Mouse (Mus musculus) liver, embryonic 16.5 days (tissue): ENCODE data around the gene Tmem266. TPM values are rescaled to one million over a fixed set of nuclear protein-coding genes. Genes with fewer than 3 reads are reported as not detected.

Experiments used
- ATAC-seq: fragments of 200-750 bp; cut with Nextera tagmentation; 2 replicates; pipeline ENCODE4 v1.8.0; 2017; ENCODE audit warnings: low read depth, mild to moderate bottlenecking, moderate number of reproducible peaks, moderate library complexity
- H3K27ac ChIP-seq: fragments of 300-500 bp; sonication (generic); 2 replicates; pipeline ENCODE4 v1.5.1; 2014; ENCODE audit warnings: mild to moderate bottlenecking, low read length
- H3K27me3 ChIP-seq: fragments of 300-500 bp; sonication (generic); 2 replicates; pipeline ENCODE4 v1.6.1; 2014; ENCODE audit warnings: low read depth, low read length, mixed read lengths; ENCODE audit not compliant: control insufficient read depth, insufficient read depth
- H3K36me3 ChIP-seq: fragments of 300-500 bp; sonication (generic); 2 replicates; pipeline ENCODE4 v1.6.1; 2014; ENCODE audit warnings: mild to moderate bottlenecking; ENCODE audit not compliant: control insufficient read depth, insufficient read depth
- H3K4me1 ChIP-seq: fragments of 300-500 bp; sonication (generic); 2 replicates; pipeline ENCODE4 v1.6.1; 2014; ENCODE audit warnings: low read depth, low read length, mixed read lengths; ENCODE audit not compliant: control insufficient read depth
- H3K4me2 ChIP-seq: fragments of 300-500 bp; sonication (generic); 2 replicates; pipeline ENCODE4 v1.6.1; 2014; ENCODE audit warnings: low read depth, low read length, mixed read lengths
- H3K4me3 ChIP-seq: fragments of 300-500 bp; sonication (generic); 2 replicates; pipeline ENCODE4 v1.5.1; 2014; ENCODE audit warnings: low read depth, mild to moderate bottlenecking, low read length
- H3K9ac ChIP-seq: fragments of 300-500 bp; sonication (generic); 2 replicates; pipeline ENCODE4 v1.6.1; 2014; ENCODE audit warnings: low read depth, low read length
- H3K9me3 ChIP-seq: fragments of 300-500 bp; sonication (generic); replicated peaks from 2 replicates; pipeline ENCODE4 v1.6.1; 2016; ENCODE audit warnings: low read length; ENCODE audit not compliant: control insufficient read depth
- WGBS: fragments of 180-500 bp; shearing (Covaris S2); extraction: QIAGEN DNeasy Blood & Tissue Kit; methylation state at CpG from one replicate; pipeline ENCODE4 v1.1.7; 2014; ENCODE audit not compliant: insufficient replicate concordance; 5-methylcytosine and 5-hydroxymethylcytosine counted together
- polyA plus RNA-seq: library from polyadenylated mRNA; unstranded; fragments of >200 nt; fragmentation: Nextera tagmentation; extraction: Ambion mirVana; gene quantifications from 2 replicates; pipeline ENCODE4 v1.2.1, GENCODE M21; 2015

Gene Tmem266
- polyA plus RNA-seq, 1 experiment from 2014 or later = 0.04 TPM

DNA sequence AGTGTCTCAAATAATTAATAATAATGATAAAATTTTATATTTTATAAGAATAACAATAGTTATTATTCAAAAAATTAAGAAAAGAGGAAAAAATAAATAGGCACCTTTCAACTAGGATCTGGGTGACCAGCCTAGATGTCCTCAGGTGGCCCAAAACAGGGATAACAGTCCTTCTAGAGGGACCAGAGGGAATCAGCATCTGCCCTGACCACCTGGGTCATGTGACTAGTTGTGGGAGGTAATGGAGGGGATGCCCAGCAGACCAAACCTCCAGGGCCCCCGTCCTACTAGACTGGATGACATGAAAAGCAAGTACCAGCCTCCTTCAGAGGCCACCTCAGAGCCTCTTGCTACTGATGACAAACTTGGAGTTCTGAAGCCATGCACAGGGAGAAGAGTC lies 122.4 kb downstream of the Tmem266 start:
- no peaks in the 10 kb centered on the region for H3K36me3 ChIP-seq
- H3K4me1 ChIP-seq = no peaks in the 10 kb centered on the region; the same call in 1 of the 2 replicates
- ATAC-seq = no peak
- H3K9me3 ChIP-seq = no peaks in the 10 kb centered on the region
- H3K4me2 ChIP-seq = no peak overlapping the region
- no peak overlapping the region for H3K9ac ChIP-seq
- H3K27me3 ChIP-seq = no peaks in the 10 kb centered on the region
- no peak overlapping the region for H3K4me3 ChIP-seq
- WGBS = 36% methylated on average over 1 of the region's 1 CpGs
- H3K27ac ChIP-seq = no peak overlapping the region

DNA sequence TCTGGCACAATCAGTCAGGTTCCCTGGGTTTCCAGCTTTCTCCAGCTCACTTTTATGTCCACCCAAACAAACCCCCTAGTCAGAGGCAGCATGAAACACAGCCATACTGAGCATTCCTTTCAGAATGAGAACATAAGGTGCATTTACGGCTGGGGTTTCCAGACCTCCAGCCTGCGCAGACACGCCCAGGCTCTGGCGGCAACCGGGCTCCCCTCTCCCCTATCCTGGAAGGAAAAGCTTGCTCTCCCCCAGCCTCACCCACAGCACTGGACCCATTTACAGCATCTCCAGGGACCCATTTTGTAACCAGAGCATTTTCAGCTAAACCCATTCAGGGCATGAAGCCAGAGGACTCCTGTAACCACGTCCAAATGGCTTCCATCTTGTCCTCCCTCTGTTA lies 123.3 kb downstream of the Tmem266 start:
- no peaks in the 10 kb centered on the region for H3K9me3 ChIP-seq
- 69% methylated on average over 6 of the region's 6 CpGs for WGBS
- no peak overlapping the region for H3K4me2 ChIP-seq
- H3K9ac ChIP-seq = no peak overlapping the region
- H3K4me3 ChIP-seq = no peak overlapping the region
- ATAC-seq = no peak
- no peaks in the 10 kb centered on the region for H3K36me3 ChIP-seq
- H3K4me1 ChIP-seq = no peaks in the 10 kb centered on the region; the same call in 1 of the 2 replicates
- no peak overlapping the region for H3K27ac ChIP-seq
- no peaks in the 10 kb centered on the region for H3K27me3 ChIP-seq

DNA sequence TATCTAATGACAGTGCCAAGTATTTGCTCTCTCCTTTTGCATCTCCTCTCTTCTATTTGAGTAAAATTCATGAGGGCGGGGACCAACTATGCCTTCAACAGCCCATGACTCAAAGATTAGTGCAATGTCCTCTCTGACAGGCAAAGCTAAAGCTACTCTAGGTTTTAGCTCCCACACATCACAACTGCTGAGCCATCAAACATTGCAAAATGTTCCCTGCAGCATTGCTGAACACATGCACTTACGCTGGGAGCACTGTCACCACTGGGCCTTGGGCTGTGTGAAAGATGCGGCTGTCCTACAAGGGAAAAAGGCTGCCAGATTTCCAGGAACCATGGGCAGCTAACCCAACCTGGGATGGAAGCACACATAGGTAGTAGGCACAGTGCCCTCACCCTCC lies 124.7 kb downstream of the Tmem266 start:
- WGBS = 79% methylated on average over 3 of the region's 3 CpGs
- no peak overlapping the region for H3K27ac ChIP-seq
- ATAC-seq = no peak

DNA sequence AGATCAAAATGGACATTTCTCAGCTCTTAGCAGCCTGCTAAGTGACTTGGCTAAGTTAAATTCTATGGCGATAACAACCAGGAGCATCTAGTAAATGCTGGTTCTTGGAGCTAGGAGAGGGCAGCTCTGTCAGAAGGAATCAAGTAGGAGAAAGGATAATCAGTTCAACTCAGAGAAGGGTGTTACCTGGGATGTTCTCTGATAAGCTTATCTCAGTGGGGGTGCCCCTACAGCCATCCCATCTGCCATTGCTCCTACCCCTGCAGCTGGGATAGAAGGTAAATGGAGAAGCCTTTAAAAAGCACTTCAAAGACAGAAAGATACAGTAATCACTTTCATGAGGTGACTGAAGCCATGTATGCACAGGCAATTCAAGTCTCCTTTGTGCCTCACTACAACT lies 126.2 kb downstream of the Tmem266 start:
- 66% methylated on average over 1 of the region's 1 CpGs for WGBS
- H3K9ac ChIP-seq = no peak overlapping the region

More for the DNA sequence above, 124.7 kb downstream of the Tmem266 start:
- no peak overlapping the region for H3K4me2 ChIP-seq
- no peaks in the 10 kb centered on the region; the same call in 1 of the 2 replicates for H3K4me1 ChIP-seq
- H3K36me3 ChIP-seq = no peaks in the 10 kb centered on the region
- H3K27me3 ChIP-seq = no peaks in the 10 kb centered on the region
- no peak overlapping the region for H3K4me3 ChIP-seq
- H3K9me3 ChIP-seq = no peaks in the 10 kb centered on the region
- no peak overlapping the region for H3K9ac ChIP-seq

DNA sequence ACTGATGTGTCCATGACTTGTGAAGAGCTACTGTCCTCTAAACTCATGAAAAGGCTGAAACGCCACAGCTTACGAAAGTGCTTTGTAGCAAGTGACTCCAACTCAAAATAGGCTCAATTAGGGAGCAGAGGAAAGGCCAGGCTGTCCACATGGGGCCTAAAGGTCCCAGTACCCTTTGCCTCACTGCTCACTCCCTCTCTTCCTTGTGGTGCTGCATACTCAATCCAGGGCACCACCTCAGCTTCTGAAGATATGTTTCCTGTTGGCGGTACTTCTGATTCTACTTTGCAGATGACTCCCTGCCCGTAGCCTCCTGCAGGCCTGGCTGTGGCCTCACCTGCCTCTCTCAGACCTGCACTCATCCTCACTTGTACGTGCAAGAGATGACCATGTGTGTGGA lies 126.7 kb downstream of the Tmem266 start:
- H3K27ac ChIP-seq = no peak overlapping the region
- no peak for ATAC-seq
- WGBS = 71% methylated on average over 5 of the region's 5 CpGs

More for the DNA sequence above, 126.2 kb downstream of the Tmem266 start:
- H3K4me2 ChIP-seq = no peak overlapping the region
- no peak overlapping the region for H3K27ac ChIP-seq
- H3K27me3 ChIP-seq = no peaks in the 10 kb centered on the region
- no peak overlapping the region for H3K4me3 ChIP-seq
- H3K4me1 ChIP-seq = no peaks in the 10 kb centered on the region; the same call in 1 of the 2 replicates
- H3K9me3 ChIP-seq = no peaks in the 10 kb centered on the region
- ATAC-seq = no peak
- H3K36me3 ChIP-seq = no peaks in the 10 kb centered on the region

DNA sequence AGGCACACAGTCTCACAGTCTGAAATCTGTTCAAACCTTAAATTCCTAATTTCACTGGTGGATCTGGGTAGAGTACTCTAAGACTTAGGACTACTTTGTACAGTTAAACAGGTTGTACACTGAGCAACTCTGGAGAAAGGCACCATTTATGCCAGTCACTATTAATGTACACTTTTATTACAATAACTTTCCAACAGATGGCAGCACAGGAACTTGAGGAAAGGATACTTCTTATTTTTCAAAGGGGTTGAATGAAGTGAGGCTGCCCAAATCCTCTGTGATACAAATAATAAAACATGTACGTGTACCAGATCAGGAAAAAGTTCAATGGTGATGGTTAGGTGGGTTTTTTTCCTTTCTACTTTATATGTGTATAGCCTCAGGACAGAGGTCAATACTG lies 141.7 kb downstream of the Tmem266 start:
- no peaks in the 10 kb centered on the region for H3K27me3 ChIP-seq
- H3K27ac ChIP-seq = no peak overlapping the region
- no peak overlapping the region for H3K4me3 ChIP-seq
- H3K9me3 ChIP-seq = no peaks in the 10 kb centered on the region
- no peak for ATAC-seq
- H3K4me2 ChIP-seq = no peak overlapping the region
- no peaks in the 10 kb centered on the region for H3K4me1 ChIP-seq
- H3K36me3 ChIP-seq = no peaks in the 10 kb centered on the region
- H3K9ac ChIP-seq = no peak overlapping the region
- 59% methylated on average over 1 of the region's 1 CpGs for WGBS

More for the DNA sequence above, 126.7 kb downstream of the Tmem266 start:
- Histone ChIP-seq H3K9me3 (no peaks in the 10 kb centered on the region), H3K4me1 (no peaks in the 10 kb centered on the region; the same call in 1 of the 2 replicates), H3K27me3 (no peaks in the 10 kb centered on the region), H3K4me2 (no peak overlapping the region), H3K36me3 (no peaks in the 10 kb centered on the region), H3K4me3 (no peak overlapping the region), H3K9ac (no peak overlapping the region)

DNA sequence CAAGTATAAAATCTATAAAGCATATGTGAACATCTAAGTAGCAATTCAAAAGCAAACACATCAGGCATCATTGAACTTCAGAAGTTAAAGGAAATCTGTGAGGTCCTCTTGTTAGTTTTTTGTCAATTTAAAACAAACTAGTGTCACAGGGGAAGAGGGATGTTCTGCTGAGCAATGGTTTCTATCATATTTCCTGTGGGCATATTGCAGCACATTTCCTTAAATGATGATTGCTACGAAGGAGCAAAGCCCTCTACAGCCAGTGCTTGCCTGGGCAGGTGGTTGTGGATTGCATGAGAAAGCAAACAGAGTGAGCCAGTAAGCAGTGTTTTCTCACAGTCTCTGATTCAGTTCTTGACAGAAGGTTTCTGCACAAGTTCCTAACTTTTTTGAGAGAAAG lies 149.4 kb downstream of the Tmem266 start:
- Histone ChIP-seq H3K9me3 (no peaks in the 10 kb centered on the region), H3K36me3 (no peaks in the 10 kb centered on the region), H3K4me2 (no peak overlapping the region), H3K4me3 (no peak overlapping the region), H3K27ac (no peak overlapping the region), H3K27me3 (no peaks in the 10 kb centered on the region), H3K4me1 (no peaks in the 10 kb centered on the region), H3K9ac (no peak overlapping the region)
- ATAC-seq = no peak
- WGBS = 23% methylated on average over 1 of the region's 1 CpGs

DNA sequence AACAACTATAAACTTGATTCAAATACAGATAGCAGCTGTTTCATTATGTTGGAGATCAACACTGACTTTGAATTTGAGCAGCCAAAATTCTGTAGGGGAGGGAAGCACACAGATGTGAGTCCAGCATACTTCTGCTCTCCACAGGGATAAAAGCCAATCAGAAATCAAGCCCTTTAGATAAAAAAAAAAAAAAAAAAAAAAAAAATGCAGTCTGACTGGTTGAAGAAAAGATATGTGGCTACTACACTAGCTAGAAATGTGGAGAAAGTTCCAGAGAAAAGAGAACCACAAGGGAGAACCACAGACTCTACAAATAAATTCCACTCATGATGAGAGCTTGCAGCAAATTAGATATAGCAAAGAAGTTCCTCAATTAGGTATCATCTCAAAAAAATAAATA lies 152.0 kb downstream of the Tmem266 start:
- no peaks in the 10 kb centered on the region for H3K27me3 ChIP-seq
- ATAC-seq = no peak
- H3K9ac ChIP-seq = no peak overlapping the region
- H3K27ac ChIP-seq = no peak overlapping the region
- H3K4me2 ChIP-seq = no peak overlapping the region
- H3K4me1 ChIP-seq = no peaks in the 10 kb centered on the region
- no peaks in the 10 kb centered on the region for H3K9me3 ChIP-seq
- H3K4me3 ChIP-seq = no peak overlapping the region
- H3K36me3 ChIP-seq = no peaks in the 10 kb centered on the region

DNA sequence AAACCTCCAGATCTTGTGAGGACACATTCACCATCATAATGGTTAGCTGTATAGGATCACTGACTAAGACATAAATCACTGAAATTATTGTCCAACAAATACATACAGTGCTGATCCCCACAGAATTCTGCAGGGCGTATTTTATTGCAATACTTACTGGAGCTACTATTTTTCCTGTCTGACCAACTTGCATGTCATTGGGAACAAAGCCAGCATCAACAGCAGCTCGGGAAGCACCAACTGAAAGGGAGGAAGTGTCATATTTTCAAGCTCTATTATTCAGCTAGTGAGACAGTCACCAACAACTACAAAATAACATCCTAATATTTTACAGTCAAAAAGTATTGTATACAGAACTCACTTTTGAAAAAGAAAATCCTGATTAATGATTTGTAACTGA lies 155.4 kb downstream of the Tmem266 start:
- no peaks in the 10 kb centered on the region for H3K4me1 ChIP-seq
- 67% methylated on average over 2 of the region's 2 CpGs for WGBS
- no peak for ATAC-seq
- H3K27me3 ChIP-seq = no peaks in the 10 kb centered on the region
- H3K9ac ChIP-seq = no peak overlapping the region
- no peaks in the 10 kb centered on the region for H3K36me3 ChIP-seq
- H3K9me3 ChIP-seq = no peaks in the 10 kb centered on the region
- H3K4me2 ChIP-seq = no peak overlapping the region
- H3K27ac ChIP-seq = no peak overlapping the region
- no peak overlapping the region for H3K4me3 ChIP-seq
